Mouse (Mus musculus) heart, postnatal 0 days (tissue): ENCODE results near the gene Ncln.

Source experiments
- CTCF ChIP-seq: IDR thresholded peaks from 2 replicates; pipeline ENCODE4 v1.5.1; 2016; ENCODE audit warnings: antibody characterized with exemption, control low read depth, low read depth
- EP300 ChIP-seq: IDR thresholded peaks from 2 replicates; pipeline ENCODE4 v1.6.1; 2016; ENCODE audit warnings: antibody characterized with exemption, low read depth

GRCm38 (mm10) chr10:81538321-81539048, 42.3 kb upstream of the Ncln start:
- TF ChIP-seq CTCF = no peak
- no peak for TF ChIP-seq EP300
